Mouse (Mus musculus) monocyte, adult 5-6 weeks (primary cell): ENCODE data around the gene Olfr394. TPM values are rescaled to one million over a fixed set of nuclear protein-coding genes. Genes with fewer than 3 reads are reported as not detected.
"Not testable (repeated sequence)": the region's sequence is repeated elsewhere in the genome, so short reads cannot be mapped to it uniquely, and the experiment has no call there.

Experiments
- ATAC-seq: fragments of 153-309, 156-312 bp; replicated peaks from 2 replicates; pipeline ENCODE4 v1.8.0; 2017; ENCODE audit warnings: mild to moderate bottlenecking; ENCODE audit not compliant: low TSS enrichment, insufficient number of reproducible peaks, severe bottlenecking, poor library complexity, low FRiP score
- total RNA-seq: library from RNA; stranded (forward); fragments of 200-1000, 200-491, 200-594 nt; gene quantifications from 3 replicates; pipeline ENCODE4 v1.2.3, GENCODE M21; 2017

Gene Olfr394
- not detected in 3 replicates for total RNA-seq

DNA sequence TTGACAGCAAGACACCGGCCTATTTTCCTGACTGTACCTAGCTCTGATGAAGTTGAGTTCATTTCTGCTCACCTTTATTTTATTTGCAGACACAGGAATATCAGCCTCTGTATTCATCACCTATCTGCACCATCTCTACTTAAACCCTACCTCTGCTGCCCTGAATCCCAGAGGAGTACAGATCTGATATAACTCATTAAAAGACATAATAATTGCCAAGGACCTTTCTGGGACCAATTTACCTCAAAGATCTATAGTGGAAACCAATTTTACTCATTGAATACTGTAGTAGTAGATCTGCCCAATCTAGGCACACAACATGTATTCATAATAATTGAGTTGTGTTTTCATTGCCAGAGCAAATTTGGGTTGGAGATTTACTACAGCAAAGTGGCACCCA is at the start of gene Olfr394:
Olfr394 (minus strand) TSS at position 101 of the 400 bp plus-strand sequence.
- ATAC-seq, result no peak

GRCm38 (mm10) chr11:73936377-73936776 is 45.8 kb upstream of the Olfr394 start, which contains the start of gene Olfr23:
TSS of gene Olfr23 (plus strand) at chr11:73936677.
- no peak for ATAC-seq

- ATAC-seq, result not testable (repeated sequence)
Observed at GRCm38 (mm10) chr11:73909199-73909598, 18.6 kb upstream of the Olfr394 start, which contains the start of gene Olfr395. TSS of gene Olfr395 (minus strand) at chr11:73909299.

DNA sequence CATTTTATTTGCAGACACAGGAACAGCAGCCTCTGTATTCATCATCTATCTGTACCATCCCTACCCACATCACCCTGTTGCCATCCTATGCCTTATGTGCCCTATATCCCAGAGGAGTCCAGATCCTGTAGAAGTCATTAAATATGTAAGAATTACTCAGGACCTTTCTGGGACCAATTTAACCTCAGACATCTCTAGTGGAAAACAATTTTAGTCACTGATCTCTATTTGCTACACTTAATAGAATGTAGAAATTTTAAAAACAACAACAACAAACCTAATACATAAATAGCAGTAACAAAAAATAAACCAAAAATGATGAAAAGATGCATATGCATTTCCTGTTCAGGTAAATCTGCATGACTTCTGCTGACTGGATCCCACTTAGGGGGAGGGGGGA is 39.2 kb downstream of the Olfr394 start, which contains the start of gene Olfr393:
Olfr393 (minus strand) TSS at position 101 of the 400 bp plus-strand sequence.
- no peak for ATAC-seq

Other genes with a start within 250 kb of the Olfr394 start
- gene Zfp735, start 202.0 kb downstream of the Olfr394 start, total RNA-seq, result not detected in 3 replicates
- gene Olfr389, start 110.1 kb downstream of the Olfr394 start, total RNA-seq, result not detected in 3 replicates
- not detected in 3 replicates for gene Olfr390, start 107.8 kb downstream of the Olfr394 start, total RNA-seq
- gene Olfr391-ps, start 87.7 kb downstream of the Olfr394 start, total RNA-seq, result not detected in 3 replicates
- gene Olfr392, start 73.7 kb downstream of the Olfr394 start, total RNA-seq, result not detected in 3 replicates
- not detected in 3 replicates for gene Olfr393, start 39.3 kb downstream of the Olfr394 start, total RNA-seq
- gene Olfr395, start 18.5 kb upstream of the Olfr394 start, total RNA-seq, result not detected in 3 replicates
- not detected in 3 replicates for gene Olfr23, start 45.9 kb upstream of the Olfr394 start, total RNA-seq
- not detected in 3 replicates for gene Olfr397, start 70.0 kb upstream of the Olfr394 start, total RNA-seq
- gene Olfr398, start 99.6 kb upstream of the Olfr394 start, total RNA-seq, result not detected in 3 replicates
- gene Olfr139, start 165.8 kb upstream of the Olfr394 start, total RNA-seq, result not detected in 3 replicates
- not detected in 3 replicates for gene Olfr399, start 165.8 kb upstream of the Olfr394 start, total RNA-seq
- not detected in 3 replicates for gene Zfp616, start 179.2 kb upstream of the Olfr394 start, total RNA-seq
- not detected in 3 replicates for gene Olfr401, start 222.9 kb upstream of the Olfr394 start, total RNA-seq